Mouse (Mus musculus) heart, postnatal 14 days (tissue): ENCODE results near the gene Ddx31. TPM values are rescaled to one million over a fixed set of nuclear protein-coding genes. Genes with fewer than 3 reads are reported as not detected.

ENCODE experiments used
- DNase-seq, 2 experiments: peaks; one replicate each; pipeline ENCODE4 v3.0.0; 2021 to 2022
- intact Hi-C: fragments of 180-260 bp; cut with DNase I; formaldehyde crosslinking; loops from one replicate; pipeline ENCODE4 v1.15.1; 2025
- total RNA-seq, 2 experiments: library from RNA; stranded (reverse); gene quantifications; 2 replicates each; pipeline ENCODE4 v1.2.3; 2021

The Ddx31 gene
- total RNA-seq, 2 experiments from 2014 or later: 3.4 to 3.8 TPM

GRCm38 (mm10) chr2:28952981-28953380, 112.8 kb downstream of the Ddx31 start:
- intact Hi-C loops: no loop called here
- DNase-seq: no peak

- DNase-seq: no peak
- intact Hi-C loops: no loop called here
Observed at GRCm38 (mm10) chr2:28954595-28954994, 114.4 kb downstream of the Ddx31 start.

Other genes with a start within 250 kb of the Ddx31 start
- not detected for gene Gfi1b, start 218.4 kb upstream of the Ddx31 start, total RNA-seq
- gene Tsc1, start 199.2 kb upstream of the Ddx31 start, total RNA-seq: 10 to 100 TPM; 19.4 to 20.4 TPM
- gene Spaca9, start 140.7 kb upstream of the Ddx31 start, total RNA-seq: under 1 TPM in 1 of 2 experiments, not detected in 1; 0.53 TPM
- gene Ak8, start 140.2 kb upstream of the Ddx31 start, total RNA-seq: under 1 TPM in 1 of 2 experiments, not detected in 1; 0.24 TPM
- gene Gtf3c4, start within 50 bp of the Ddx31 start, total RNA-seq: 10 to 100 TPM; 20.3 to 21.8 TPM
- gene Barhl1, start 76.3 kb downstream of the Ddx31 start, total RNA-seq: not detected
- under 1 TPM in 1 of 2 experiments, not detected in 1; 0.31 TPM for gene Cfap77, start 214.7 kb downstream of the Ddx31 start, total RNA-seq
- 1 to 10 TPM; 6.2 to 6.6 TPM for gene Ttf1, start 219.9 kb downstream of the Ddx31 start, total RNA-seq